Mouse (Mus musculus) neural tube, embryonic 15.5 days (tissue): ENCODE results near the gene Fto. TPM values are rescaled to one million over a fixed set of nuclear protein-coding genes. Genes with fewer than 3 reads are reported as not detected.

Source experiments
- ATAC-seq: fragments of 200-750 bp; cut with Nextera tagmentation; 2 replicates; pipeline ENCODE4 v1.8.0; 2017; ENCODE audit warnings: mild to moderate bottlenecking, moderate TSS enrichment, moderate library complexity; ENCODE audit not compliant: low FRiP score
- H3K27ac ChIP-seq: fragments of 300-500 bp; sonication (generic); replicated peaks from 2 replicates; pipeline ENCODE4 v1.5.1; 2015; ENCODE audit warnings: mild to moderate bottlenecking, inconsistent platforms
- H3K27me3 ChIP-seq: fragments of 300-500 bp; sonication (generic); replicated peaks from 2 replicates; pipeline ENCODE4 v1.6.1; 2015; ENCODE audit warnings: inconsistent platforms
- H3K36me3 ChIP-seq: fragments of 300-500 bp; sonication (generic); 2 replicates; pipeline ENCODE4 v1.6.1; 2015; ENCODE audit warnings: inconsistent platforms
- H3K4me1 ChIP-seq: fragments of 300-500 bp; sonication (generic); 2 replicates; pipeline ENCODE4 v1.6.1; 2015; ENCODE audit warnings: inconsistent platforms
- H3K4me2 ChIP-seq: fragments of 300-500 bp; sonication (generic); 2 replicates; pipeline ENCODE4 v1.6.1; 2015; ENCODE audit warnings: inconsistent platforms, mild to moderate bottlenecking, moderate library complexity
- H3K4me3 ChIP-seq: fragments of 300-500 bp; sonication (generic); replicated peaks from 2 replicates; pipeline ENCODE4 v1.5.1; 2015; ENCODE audit warnings: mild to moderate bottlenecking, inconsistent platforms
- H3K9ac ChIP-seq: fragments of 300-500 bp; sonication (generic); replicated peaks from 2 replicates; pipeline ENCODE4 v1.6.1; 2015; ENCODE audit warnings: mild to moderate bottlenecking, inconsistent platforms
- H3K9me3 ChIP-seq: fragments of 300-500 bp; sonication (generic); replicated peaks from 2 replicates; pipeline ENCODE4 v1.6.1; 2016; ENCODE audit warnings: inconsistent platforms
- WGBS: fragments of 180-500 bp; shearing (Covaris S2); methylation state at CpG from one replicate; pipeline ENCODE4 v1.1.7; 2015; ENCODE audit warnings: mixed read lengths; 5-methylcytosine and 5-hydroxymethylcytosine counted together
- polyA plus RNA-seq: library from polyadenylated mRNA; unstranded; fragments of >200 nt; fragmentation: Nextera tagmentation; extraction: Ambion mirVana; gene quantifications from 2 replicates; pipeline ENCODE4 v1.2.1, GENCODE M21; 2015

The Fto gene
- polyA plus RNA-seq, 1 experiment from 2014 or later, result 135 TPM

GRCm38 (mm10) chr8:91669461-91670071, 356.2 kb downstream of the Fto start:
- no peak for ATAC-seq
- Histone ChIP-seq H3K27me3 (peaks cover 50% of the 10 kb centered on the region), H3K4me3 (no peak overlapping the region), H3K36me3 (no peaks in the 10 kb centered on the region), H3K9me3 (no peaks in the 10 kb centered on the region), H3K27ac (no peak overlapping the region), H3K4me2 (no peak overlapping the region), H3K9ac (no peak overlapping the region), H3K4me1 (peaks cover 9% of the 10 kb centered on the region; the same call in 1 of the 2 replicates)
- 40% methylated on average over 16 of the region's 16 CpGs for WGBS

GRCm38 (mm10) chr8:91676928-91677327, 363.6 kb downstream of the Fto start:
- 39% methylated on average over 3 of the region's 3 CpGs for WGBS
- Histone ChIP-seq H3K4me1 (peaks cover 10% of the 10 kb centered on the region; the same call in 1 of the 2 replicates), H3K27me3 (peaks cover 68% of the 10 kb centered on the region), H3K36me3 (no peaks in the 10 kb centered on the region), H3K9ac (no peak overlapping the region), H3K9me3 (no peaks in the 10 kb centered on the region), H3K27ac (no peak overlapping the region), H3K4me3 (no peak overlapping the region), H3K4me2 (no peak overlapping the region)
- ATAC-seq, result no peak

- no peak for ATAC-seq
- 16% methylated on average over 15 of the region's 15 CpGs for WGBS
- no peaks in the 10 kb centered on the region for H3K9me3 ChIP-seq
- no peak overlapping the region for H3K4me2 ChIP-seq
- peaks cover 10% of the 10 kb centered on the region; the same call in 1 of the 2 replicates for H3K4me1 ChIP-seq
- H3K9ac ChIP-seq, result no peak overlapping the region
- H3K27ac ChIP-seq, result no peak overlapping the region
- H3K36me3 ChIP-seq, result no peaks in the 10 kb centered on the region
- H3K27me3 ChIP-seq, result peaks cover 67% of the 10 kb centered on the region
- H3K4me3 ChIP-seq, result no peak overlapping the region
Observed at GRCm38 (mm10) chr8:91679451-91679850, 366.1 kb downstream of the Fto start.

- Histone ChIP-seq H3K4me1 (peaks cover 10% of the 10 kb centered on the region; the same call in 1 of the 2 replicates), H3K36me3 (no peaks in the 10 kb centered on the region), H3K27me3 (peaks cover 72% of the 10 kb centered on the region), H3K4me2 (no peak overlapping the region), H3K27ac (no peak overlapping the region), H3K9ac (no peak overlapping the region), H3K9me3 (no peaks in the 10 kb centered on the region), H3K4me3 (no peak overlapping the region)
- no peak for ATAC-seq
- WGBS, result 54% methylated on average over 5 of the region's 5 CpGs
Observed at GRCm38 (mm10) chr8:91680125-91680524, 366.8 kb downstream of the Fto start.

- no peak overlapping the region for H3K27ac ChIP-seq
- peaks cover 64% of the 10 kb centered on the region for H3K27me3 ChIP-seq
- no peaks in the 10 kb centered on the region for H3K9me3 ChIP-seq
- no peak for ATAC-seq
- H3K4me3 ChIP-seq, result no peak overlapping the region
- H3K4me2 ChIP-seq, result no peak overlapping the region
- WGBS, result 79% methylated on average over 6 of the region's 6 CpGs
- H3K36me3 ChIP-seq, result no peaks in the 10 kb centered on the region
- no peak overlapping the region for H3K9ac ChIP-seq
- H3K4me1 ChIP-seq, result no peaks in the 10 kb centered on the region
Observed at GRCm38 (mm10) chr8:91684596-91685317, 371.4 kb downstream of the Fto start.

GRCm38 (mm10) chr8:91685408-91685807, 372.1 kb downstream of the Fto start:
- WGBS, result 33% methylated on average over 3 of the region's 3 CpGs
- no peak for ATAC-seq

GRCm38 (mm10) chr8:91692056-91692721, 378.9 kb downstream of the Fto start:
- H3K27ac ChIP-seq, result no peak overlapping the region
- no peaks in the 10 kb centered on the region for H3K9me3 ChIP-seq
- H3K4me3 ChIP-seq, result no peak overlapping the region
- H3K4me1 ChIP-seq, result 0 out of 2 replicates have a peak, but pooled peaks cover 2% of the 10 kb centered on the region
- ATAC-seq, result no peak
- WGBS, result 13% methylated on average over 15 of the region's 15 CpGs
- no peak overlapping the region for H3K4me2 ChIP-seq
- no peaks in the 10 kb centered on the region for H3K36me3 ChIP-seq
- no peak overlapping the region for H3K9ac ChIP-seq
- peaks cover 32% of the 10 kb centered on the region for H3K27me3 ChIP-seq

More at GRCm38 (mm10) chr8:91685408-91685807, 372.1 kb downstream of the Fto start:
- Histone ChIP-seq H3K4me1 (no peaks in the 10 kb centered on the region), H3K36me3 (no peaks in the 10 kb centered on the region), H3K27me3 (peaks cover 60% of the 10 kb centered on the region), H3K9ac (no peak overlapping the region), H3K4me2 (no peak overlapping the region), H3K9me3 (no peaks in the 10 kb centered on the region), H3K27ac (no peak overlapping the region), H3K4me3 (no peak overlapping the region)

GRCm38 (mm10) chr8:91706533-91706932, 393.2 kb downstream of the Fto start:
- Histone ChIP-seq H3K27ac (no peak overlapping the region), H3K4me1 (peaks cover 25% of the 10 kb centered on the region), H3K9ac (no peak overlapping the region), H3K9me3 (no peaks in the 10 kb centered on the region), H3K4me3 (no peak overlapping the region), H3K27me3 (peaks cover 22% of the 10 kb centered on the region), H3K4me2 (no peak overlapping the region), H3K36me3 (no peaks in the 10 kb centered on the region)
- WGBS, result 75% methylated on average over 5 of the region's 5 CpGs
- ATAC-seq, result no peak

- Histone ChIP-seq H3K9me3 (no peaks in the 10 kb centered on the region), H3K4me3 (no peak overlapping the region), H3K9ac (no peak overlapping the region), H3K4me2 (no peak overlapping the region), H3K36me3 (no peaks in the 10 kb centered on the region), H3K27ac (no peak overlapping the region), H3K27me3 (peaks cover 25% of the 10 kb centered on the region), H3K4me1 (peaks cover 36% of the 10 kb centered on the region)
- no peak for ATAC-seq
- WGBS, result 23% methylated on average over 7 of the region's 7 CpGs
Observed at GRCm38 (mm10) chr8:91708661-91709060, 395.3 kb downstream of the Fto start.

- H3K36me3 ChIP-seq, result no peaks in the 10 kb centered on the region
- H3K4me2 ChIP-seq, result 0 out of 2 replicates have a peak overlapping the region, but pooled peaks have one; percentile 5
- H3K9ac ChIP-seq, result no peak overlapping the region
- H3K4me3 ChIP-seq, result no peak overlapping the region
- no peak overlapping the region for H3K27ac ChIP-seq
- no peaks in the 10 kb centered on the region for H3K9me3 ChIP-seq
- H3K27me3 ChIP-seq, result peaks cover 29% of the 10 kb centered on the region
- peaks cover 40% of the 10 kb centered on the region for H3K4me1 ChIP-seq
- no peak for ATAC-seq
- WGBS, result 27% methylated on average over 7 of the region's 7 CpGs
Observed at GRCm38 (mm10) chr8:91709768-91710167, 396.4 kb downstream of the Fto start.

- H3K4me1 ChIP-seq, result peaks cover 48% of the 10 kb centered on the region
- no peak overlapping the region for H3K27ac ChIP-seq
- H3K4me3 ChIP-seq, result no peak overlapping the region
- peaks cover 30% of the 10 kb centered on the region for H3K27me3 ChIP-seq
- no peak overlapping the region for H3K9ac ChIP-seq
- H3K36me3 ChIP-seq, result no peaks in the 10 kb centered on the region
- ATAC-seq, result no peak
- no peaks in the 10 kb centered on the region for H3K9me3 ChIP-seq
- WGBS, result 45% methylated on average over 6 of the region's 6 CpGs
- no peak overlapping the region for H3K4me2 ChIP-seq
Observed at GRCm38 (mm10) chr8:91711202-91711601, 397.9 kb downstream of the Fto start.
